Mouse (Mus musculus) effector memory CD4-positive, alpha-beta T cell, adult 5 months (primary cell): ENCODE data around the gene Rexo5. TPM values are rescaled to one million over a fixed set of nuclear protein-coding genes. Genes with fewer than 3 reads are reported as not detected.

Source experiments
- polyA plus RNA-seq: library from polyadenylated mRNA; unstranded; fragments of 100-300 nt; shearing (Covaris generic); gene quantifications from one replicate; pipeline ENCODE4 v1.2.1, GENCODE M21; 2017

Gene Rexo5
- polyA plus RNA-seq: 39.6 TPM

DNA sequence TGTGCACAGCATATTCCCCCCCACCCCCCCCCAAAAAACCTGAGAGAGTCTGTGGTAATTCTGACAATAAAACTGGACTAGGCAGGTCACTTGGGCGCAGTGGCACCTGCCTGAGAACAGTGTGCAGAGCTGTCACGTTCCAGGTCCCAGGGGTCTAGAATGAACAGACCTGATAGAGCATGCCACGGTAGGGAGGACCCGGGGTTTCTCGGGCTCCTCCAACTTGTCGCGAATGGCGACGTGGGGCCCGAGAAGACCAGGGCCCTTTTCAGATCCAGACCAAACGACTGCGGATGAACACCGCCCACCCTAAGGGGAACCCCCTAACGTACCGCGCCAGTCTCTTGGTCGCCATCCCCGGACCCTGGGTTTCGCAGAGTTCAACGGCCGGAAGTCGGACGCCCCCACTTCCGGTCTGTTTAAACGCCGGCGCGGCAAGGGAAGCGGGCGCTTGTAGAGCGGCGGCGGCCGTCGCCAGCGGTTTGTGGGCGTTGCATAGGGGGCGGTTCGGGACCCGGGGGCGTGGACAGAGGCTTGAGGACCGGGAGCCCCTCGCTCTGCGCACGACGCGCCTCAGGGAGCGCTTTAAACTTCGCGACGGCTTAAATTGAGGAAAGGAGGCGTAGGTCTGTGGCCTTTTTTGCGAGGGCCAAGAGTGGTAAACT, at the start of gene Rexo5, which contains the start of gene Eri2:
Gene Rexo5, plus strand, starts transcription at position 421 of the 665 bp plus-strand sequence.
Gene Eri2, minus strand, starts transcription at position 473 of the 665 bp plus-strand sequence.

DNA sequence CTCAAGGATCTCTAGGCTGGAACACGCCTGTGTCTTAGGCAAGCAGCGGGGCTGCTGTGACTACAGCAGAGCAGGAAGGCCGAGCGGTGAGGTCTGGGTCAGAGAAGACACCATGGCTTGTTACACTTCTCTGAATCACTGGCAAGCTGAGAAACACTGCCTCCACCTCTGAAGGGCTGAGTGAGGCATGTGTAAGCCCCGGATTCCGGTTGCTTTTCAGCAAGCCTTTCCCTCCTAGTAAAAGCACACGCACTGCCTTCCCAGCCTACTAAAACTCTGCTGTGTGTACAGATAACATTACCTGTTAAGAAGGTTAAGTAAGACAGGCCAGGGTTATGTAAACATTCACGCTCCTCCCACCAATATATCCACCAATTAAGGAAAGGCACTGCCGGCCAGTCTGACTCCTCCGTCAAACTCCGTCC, 33.3 kb upstream of the Rexo5 start, which contains the start of gene Acsm3:
Gene Acsm3, plus strand, starts transcription at position 397 of the 425 bp plus-strand sequence.

DNA sequence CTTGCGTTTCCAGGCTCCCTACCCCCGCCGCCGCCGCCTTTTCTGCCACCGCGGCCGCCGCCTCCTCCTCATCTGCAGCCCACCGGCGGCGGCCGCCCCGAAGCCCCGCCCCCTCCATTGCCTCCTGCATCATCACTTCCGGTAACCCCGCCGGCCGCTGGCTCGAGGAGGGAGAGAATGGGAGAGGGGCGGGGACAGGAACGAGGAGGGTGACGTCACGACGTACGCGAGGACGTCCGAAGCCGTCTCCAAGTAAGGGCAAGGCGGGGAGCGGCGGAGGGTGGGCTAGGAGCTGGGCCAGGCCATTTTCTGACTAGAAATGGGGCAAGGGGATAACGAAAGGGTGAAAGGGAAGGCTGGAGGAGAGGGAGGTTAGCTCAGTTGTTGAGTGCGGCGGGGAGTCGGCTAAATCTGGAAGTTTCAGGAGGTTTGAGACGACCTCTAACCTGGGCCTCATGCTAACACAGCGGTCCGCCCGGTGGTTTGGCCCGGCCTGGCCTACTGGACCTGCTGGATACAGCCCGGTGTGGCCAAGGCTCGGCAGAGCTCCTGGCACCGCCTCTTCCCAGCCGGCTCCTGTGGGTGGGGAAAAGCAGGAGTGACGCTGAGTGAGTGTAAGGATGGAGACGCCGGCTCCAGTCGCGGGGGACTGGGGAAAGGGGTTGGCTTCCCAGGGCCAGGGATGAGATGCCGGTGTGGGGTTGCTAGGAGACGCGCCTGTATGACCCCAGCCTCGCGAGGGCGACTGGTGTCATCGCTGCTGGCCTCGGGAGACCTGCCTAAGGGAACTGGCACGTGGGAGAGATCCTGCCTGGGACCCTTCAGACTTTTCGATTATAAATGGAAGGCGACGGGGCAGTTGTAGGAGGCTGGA, 102.1 kb downstream of the Rexo5 start, which contains the start of the genes Lyrm1 and Dcun1d3:
Gene Lyrm1, plus strand, starts transcription at position 223 of the 874 bp plus-strand sequence.
Gene Dcun1d3, minus strand, starts transcription at position 660 of the 874 bp plus-strand sequence.

Other genes starting within 250 kb of the Rexo5 start
- gene Acsm2, start 239.7 kb upstream of the Rexo5 start, polyA plus RNA-seq: not detected
- gene Acsm1, start 187.0 kb upstream of the Rexo5 start, polyA plus RNA-seq: not detected
- gene Acsm4, start 104.0 kb upstream of the Rexo5 start, polyA plus RNA-seq: not detected
- 66.8 TPM for gene Thumpd1, start 73.2 kb upstream of the Rexo5 start, polyA plus RNA-seq
- 0.11 TPM for gene Acsm3, start 33.1 kb upstream of the Rexo5 start, polyA plus RNA-seq
- gene Eri2, start 52 bp downstream of the Rexo5 start, polyA plus RNA-seq: 6.9 TPM
- gene Lyrm1, start 101.9 kb downstream of the Rexo5 start, polyA plus RNA-seq: 11.1 TPM
- gene Dcun1d3, start 102.3 kb downstream of the Rexo5 start, polyA plus RNA-seq: 17.4 TPM